Mouse (Mus musculus) cortical plate, adult 2 months (tissue): Measurements from ENCODE around the gene Malsu1. TPM values are rescaled to one million over a fixed set of nuclear protein-coding genes. Genes with fewer than 3 reads are reported as not detected.
A peak's percentile ranks its signal among the peaks of the same experiment; 100 is the strongest.

ENCODE experiments used
- H3K27ac ChIP-seq: fragments of 200-500 bp; 2 replicates; pipeline ENCODE4 v1.5.1; 2012; ENCODE audit warnings: low read length, control low read depth, inconsistent platforms; ENCODE audit not compliant: insufficient read depth
- H3K4me1 ChIP-seq: fragments of 200-500 bp; 2 replicates; pipeline ENCODE4 v1.6.1; 2011; ENCODE audit warnings: low read length; ENCODE audit not compliant: control insufficient read depth, insufficient read depth
- H3K4me3 ChIP-seq: fragments of 200-500 bp; 2 replicates; pipeline ENCODE4 v1.5.1; 2011; ENCODE audit warnings: mild to moderate bottlenecking, low read length, control low read depth; ENCODE audit not compliant: insufficient read depth
- CTCF ChIP-seq: fragments of 200-500 bp; IDR thresholded peaks from 2 replicates; pipeline ENCODE4 v1.5.1; 2011; ENCODE audit warnings: mild to moderate bottlenecking, control low read depth, low read length; ENCODE audit not compliant: insufficient read depth; ENCODE audit errors: extremely low read depth
- POLR2A ChIP-seq: fragments of 200-500 bp; IDR thresholded peaks from 2 replicates; pipeline ENCODE4 v1.6.1; 2011; ENCODE audit warnings: mild to moderate bottlenecking, low read length, control low read depth; ENCODE audit not compliant: insufficient read depth; ENCODE audit errors: extremely low read depth
- polyA plus RNA-seq: library from polyadenylated mRNA; depleted of rRNA; stranded (reverse); fragments of >200 nt; gene quantifications from 2 replicates; pipeline ENCODE4 v1.2.3, GENCODE M21; 2012

Malsu1 gene
- polyA plus RNA-seq, 1 experiment = 18.9 TPM

DNA sequence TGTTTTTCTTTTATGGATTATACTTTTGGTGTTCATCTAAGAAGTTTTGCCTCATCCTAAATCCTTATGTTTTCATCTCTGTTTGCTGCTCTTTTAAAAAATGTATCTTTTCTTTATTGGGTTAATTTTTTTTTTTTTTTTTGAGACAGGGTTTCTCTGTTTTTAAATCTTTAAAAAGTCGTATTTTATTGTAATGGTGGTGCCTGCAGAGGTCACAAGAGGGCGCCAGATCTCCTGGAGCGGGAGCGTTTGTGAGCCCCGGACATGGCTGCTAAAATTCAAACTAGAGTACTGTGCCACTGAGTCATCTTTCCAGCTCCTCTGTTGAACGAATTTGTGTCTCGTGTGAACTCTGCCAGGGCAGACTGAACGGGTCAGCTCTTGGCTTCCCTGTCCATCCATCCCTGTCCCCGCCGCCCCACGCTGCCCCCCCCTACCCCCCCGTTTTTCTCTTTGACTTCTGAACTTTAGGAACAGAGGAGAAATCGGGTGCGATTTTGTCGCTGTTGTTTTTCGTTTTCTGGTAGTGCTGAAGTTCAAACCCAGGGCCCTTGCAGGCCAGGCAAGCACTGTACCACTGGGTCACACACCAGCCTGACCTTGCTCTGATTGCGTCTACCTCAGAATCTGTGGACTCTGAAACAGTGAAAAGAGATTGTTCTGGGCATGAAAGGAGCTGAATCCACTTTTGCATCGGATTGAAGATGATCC, 34.0 kb upstream of the Malsu1 start:
- TF ChIP-seq POLR2A = no peak
- peak; percentile 56 for TF ChIP-seq CTCF
- Histone ChIP-seq H3K27ac (no peak overlapping the region), H3K4me1 (no peaks in the 10 kb centered on the region), H3K4me3 (0 out of 2 replicates have a peak overlapping the region, but pooled peaks have one; percentile 14)

DNA sequence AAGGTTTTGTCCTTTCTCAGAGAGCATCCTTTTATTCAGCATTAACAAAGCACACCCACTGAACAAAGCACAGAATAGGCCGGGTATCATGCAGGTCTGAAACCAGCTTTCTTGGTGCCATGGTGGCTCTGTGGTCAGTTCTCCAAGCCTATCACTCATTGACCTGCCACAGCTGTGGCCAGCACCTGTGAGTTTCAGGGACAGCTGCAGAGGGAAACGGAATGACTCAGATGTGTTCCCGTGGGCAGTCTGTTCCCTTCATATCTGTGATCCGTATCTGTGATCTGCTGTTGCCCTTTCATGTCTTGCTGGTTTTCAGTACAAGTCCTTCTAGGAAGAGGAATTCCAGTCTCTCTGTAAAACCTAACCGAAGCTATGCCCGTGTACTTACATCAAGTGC, 27.1 kb upstream of the Malsu1 start:
- TF ChIP-seq POLR2A (no peak), CTCF (no peak)
- Histone ChIP-seq H3K4me1 (no peaks in the 10 kb centered on the region), H3K4me3 (no peak overlapping the region), H3K27ac (no peak overlapping the region)

DNA sequence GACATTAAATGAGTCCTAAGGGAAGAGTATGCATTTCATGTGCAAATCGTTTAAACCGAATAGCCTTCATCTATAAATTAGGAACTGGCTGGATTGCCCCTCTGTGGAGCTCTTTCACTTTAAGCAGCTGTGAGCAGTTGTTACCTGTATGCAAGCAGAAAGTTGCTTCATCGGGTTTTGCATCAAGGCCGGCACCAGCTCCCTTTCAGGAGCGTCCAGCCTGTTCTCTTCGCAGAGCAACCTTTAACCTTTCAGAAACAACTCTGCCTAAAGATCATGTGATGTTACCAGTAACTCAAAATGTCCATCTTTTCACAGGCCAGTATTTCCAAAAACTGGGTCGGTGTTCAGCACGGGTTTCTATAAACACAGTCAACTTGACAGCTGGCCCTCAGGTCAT, 26.6 kb upstream of the Malsu1 start:
- Histone ChIP-seq H3K4me3 (no peak overlapping the region), H3K4me1 (no peaks in the 10 kb centered on the region), H3K27ac (no peak overlapping the region)
- TF ChIP-seq POLR2A = no peak
- TF ChIP-seq CTCF = no peak

DNA sequence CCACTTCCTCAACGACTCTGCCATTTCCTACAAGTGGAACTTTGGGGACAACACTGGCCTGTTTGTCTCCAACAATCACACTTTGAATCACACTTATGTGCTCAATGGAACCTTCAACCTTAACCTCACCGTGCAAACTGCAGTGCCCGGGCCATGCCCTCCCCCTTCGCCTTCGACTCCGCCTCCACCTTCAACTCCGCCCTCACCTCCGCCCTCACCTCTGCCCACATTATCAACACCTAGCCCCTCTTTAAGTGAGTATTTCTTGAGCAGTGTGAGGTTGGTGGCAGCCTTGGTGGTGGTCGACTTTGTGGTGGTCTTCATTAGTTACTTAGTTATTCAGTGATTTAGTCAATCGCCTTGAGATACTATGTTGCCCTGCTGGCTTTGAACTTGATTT, 25.7 kb upstream of the Malsu1 start:
- no peaks in the 10 kb centered on the region for H3K4me1 ChIP-seq
- H3K4me3 ChIP-seq = no peak overlapping the region
- H3K27ac ChIP-seq = no peak overlapping the region
- TF ChIP-seq POLR2A (no peak), CTCF (no peak)

DNA sequence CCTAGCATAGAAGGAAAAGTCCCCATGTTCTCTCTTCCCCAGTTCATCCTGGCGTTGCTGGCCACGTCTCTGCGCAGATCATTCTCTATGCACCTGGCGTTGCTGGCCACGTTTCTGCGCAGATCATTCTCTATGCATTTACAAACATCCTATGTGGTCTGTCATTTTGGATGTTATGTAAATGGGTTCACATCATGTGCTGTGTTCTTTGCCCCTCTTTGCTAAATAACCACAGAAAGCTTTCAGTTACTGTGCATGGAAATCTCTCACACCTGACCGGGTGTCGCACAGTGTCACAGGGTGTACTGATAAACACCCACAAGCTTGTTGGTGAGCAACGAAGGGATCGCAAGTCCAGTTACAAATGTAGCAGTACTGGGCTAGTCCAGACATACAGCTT, 25.2 kb upstream of the Malsu1 start:
- H3K27ac ChIP-seq = no peak overlapping the region
- no peak overlapping the region for H3K4me3 ChIP-seq
- no peaks in the 10 kb centered on the region for H3K4me1 ChIP-seq
- TF ChIP-seq POLR2A = no peak
- TF ChIP-seq CTCF = no peak

DNA sequence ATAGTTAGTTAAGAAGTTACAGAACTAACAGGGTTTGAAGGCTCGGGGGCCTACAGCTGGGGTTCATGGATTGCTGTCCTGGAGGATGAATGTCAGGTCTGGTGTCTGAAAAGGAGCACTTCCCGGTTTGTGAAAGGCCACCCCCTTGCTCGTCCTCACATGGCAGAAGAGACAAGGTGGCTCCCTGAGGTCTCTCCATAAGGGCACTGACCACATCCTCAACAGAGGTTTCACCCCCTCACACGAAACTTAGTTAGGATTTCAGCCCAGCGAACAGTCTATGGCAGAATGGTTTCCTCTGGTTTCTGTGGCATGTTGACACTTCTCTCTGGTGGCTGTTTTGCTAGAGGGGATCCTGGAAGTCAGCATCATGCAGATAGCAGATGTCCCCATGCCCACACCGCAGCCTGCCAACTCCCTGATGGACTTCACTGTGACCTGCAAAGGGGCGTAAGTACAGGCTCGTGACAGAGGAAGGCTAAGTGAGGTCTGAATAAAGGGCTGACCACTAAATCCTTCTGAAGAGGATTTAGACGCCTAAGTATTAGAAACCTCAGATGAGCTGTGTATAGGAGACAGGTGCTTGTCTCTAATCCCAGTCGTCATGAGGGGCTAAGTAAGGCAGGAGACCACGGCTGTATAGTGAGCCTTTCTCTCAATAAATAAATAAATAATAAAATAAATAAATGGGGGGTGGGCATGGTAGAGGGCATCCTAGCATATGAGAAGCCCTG, 22.8 kb upstream of the Malsu1 start:
- Histone ChIP-seq H3K27ac (no peak overlapping the region), H3K4me3 (no peak overlapping the region), H3K4me1 (no peaks in the 10 kb centered on the region)
- TF ChIP-seq CTCF (no peak), POLR2A (no peak)

DNA sequence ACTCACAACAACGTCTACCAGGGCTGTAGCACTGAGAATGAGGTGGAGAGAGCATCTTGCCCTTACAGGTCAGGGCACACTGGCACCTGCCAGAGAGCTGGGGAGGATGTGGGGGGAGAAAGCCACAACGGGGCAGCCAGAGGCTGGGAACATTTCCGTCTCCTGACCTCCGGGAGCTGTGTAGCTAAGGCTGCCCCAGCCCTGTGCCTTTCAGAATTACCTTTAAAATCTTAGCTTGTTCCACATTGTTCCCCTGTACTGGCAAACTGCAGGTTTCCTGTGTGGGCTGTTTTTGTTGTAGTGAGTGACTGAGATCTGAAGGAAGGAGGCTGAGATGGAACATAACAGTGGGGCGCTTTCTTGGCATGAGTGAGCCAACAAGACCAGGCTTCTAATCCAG, 21.4 kb upstream of the Malsu1 start:
- no peak for TF ChIP-seq CTCF
- no peak for TF ChIP-seq POLR2A
- no peak overlapping the region for H3K4me3 ChIP-seq
- no peak overlapping the region for H3K27ac ChIP-seq
- H3K4me1 ChIP-seq = peaks cover 2% of the 10 kb centered on the region

DNA sequence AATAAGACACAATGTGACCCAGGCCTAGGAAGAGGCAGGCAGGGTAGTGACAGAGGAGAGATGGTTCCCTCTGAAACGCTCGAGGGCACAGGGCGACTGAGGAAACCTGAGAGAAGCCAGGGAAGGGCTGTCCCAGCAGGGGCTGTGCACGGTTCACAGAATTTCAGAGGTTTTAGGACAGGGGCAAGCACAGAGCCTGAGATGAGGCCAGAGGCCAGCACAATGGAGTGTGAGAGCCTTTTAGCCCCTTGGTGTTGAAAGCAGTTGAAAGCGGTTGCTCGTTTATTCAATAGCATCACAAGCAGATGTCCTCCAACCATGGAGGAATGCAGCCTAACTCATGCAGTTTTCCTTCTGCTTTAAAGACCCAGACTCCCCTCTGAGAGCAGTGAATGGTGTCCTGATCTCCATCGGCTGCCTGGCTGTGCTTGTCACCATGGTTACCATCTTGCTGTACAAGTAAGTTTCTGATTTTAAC, 18.3 kb upstream of the Malsu1 start:
- Histone ChIP-seq H3K4me1 (peaks cover 2% of the 10 kb centered on the region), H3K4me3 (no peak overlapping the region), H3K27ac (no peak overlapping the region)
- no peak for TF ChIP-seq CTCF
- TF ChIP-seq POLR2A = no peak

DNA sequence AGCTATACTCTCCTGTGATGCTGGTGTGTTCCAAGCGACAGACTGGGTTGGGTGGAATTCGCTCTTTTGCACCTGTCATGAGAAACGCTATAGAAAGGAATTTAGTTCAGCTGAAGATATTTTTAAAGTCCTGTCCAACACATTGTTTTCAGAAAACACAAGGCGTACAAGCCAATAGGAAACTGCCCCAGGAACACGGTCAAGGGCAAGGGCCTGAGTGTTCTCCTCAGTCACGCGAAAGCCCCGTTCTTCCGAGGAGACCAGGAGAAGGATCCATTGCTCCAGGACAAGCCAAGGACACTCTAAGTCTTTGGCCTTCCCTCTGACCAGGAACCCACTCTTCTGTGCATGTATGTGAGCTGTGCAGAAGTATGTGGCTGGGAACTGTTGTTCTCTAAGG, 17.6 kb upstream of the Malsu1 start:
- Histone ChIP-seq H3K4me3 (no peak overlapping the region), H3K4me1 (peaks cover 2% of the 10 kb centered on the region), H3K27ac (no peak overlapping the region)
- no peak for TF ChIP-seq POLR2A
- no peak for TF ChIP-seq CTCF
